Mouse (Mus musculus) hindbrain, postnatal 0 days (tissue): ENCODE measurements at regions not wholly inside any gene's neighbourhood (a gene's known extent, or its start where the extent isn't known, plus 50 kb on each side); places are given as distances from the start of the nearest gene placed in this dataset.
A peak's percentile ranks its signal among the peaks of the same experiment; 100 is the strongest.

Source experiments
- ATAC-seq: fragments of 200-750 bp; cut with Nextera tagmentation; 2 replicates; pipeline ENCODE4 v1.8.0; 2017; ENCODE audit warnings: mild to moderate bottlenecking, moderate TSS enrichment, moderate library complexity
- DNase-seq: peaks from one replicate; pipeline ENCODE4 v3.0.0-alpha.2; 2015; ENCODE audit warnings: low spot score
- H3K27ac ChIP-seq: fragments of 300-500 bp; sonication (generic); 2 replicates; pipeline ENCODE4 v1.5.1; 2014; ENCODE audit warnings: mild to moderate bottlenecking
- H3K27me3 ChIP-seq: fragments of 300-500 bp; sonication (generic); 2 replicates; pipeline ENCODE4 v1.6.1; 2014; ENCODE audit warnings: low read length, mixed read lengths; ENCODE audit not compliant: insufficient read depth
- H3K36me3 ChIP-seq: fragments of 300-500 bp; sonication (generic); 2 replicates; pipeline ENCODE4 v1.6.1; 2014; ENCODE audit warnings: low read length, mixed read lengths; ENCODE audit not compliant: insufficient read depth
- H3K4me1 ChIP-seq: fragments of 300-500 bp; sonication (generic); 2 replicates; pipeline ENCODE4 v1.6.1; 2014; ENCODE audit warnings: antibody characterized with exemption, low read length, mixed read lengths; ENCODE audit not compliant: insufficient read depth
- H3K4me2 ChIP-seq: fragments of 300-500 bp; sonication (generic); 2 replicates; pipeline ENCODE4 v1.6.1; 2014; ENCODE audit warnings: low read depth, mild to moderate bottlenecking, low read length, moderate library complexity, mixed read lengths
- H3K4me3 ChIP-seq: fragments of 300-500 bp; sonication (generic); 2 replicates; pipeline ENCODE4 v1.5.1; 2014; ENCODE audit warnings: low read length
- H3K9ac ChIP-seq: fragments of 300-500 bp; sonication (generic); replicated peaks from 2 replicates; pipeline ENCODE4 v1.6.1; 2014; ENCODE audit warnings: mild to moderate bottlenecking, low read length, moderate library complexity, mixed read lengths
- H3K9me3 ChIP-seq: fragments of 300-500 bp; sonication (generic); 2 replicates; pipeline ENCODE4 v1.6.1; 2016; ENCODE audit warnings: low read length, mixed read lengths
- CTCF ChIP-seq: IDR thresholded peaks from 2 replicates; pipeline ENCODE4 v1.5.1; 2016; ENCODE audit warnings: antibody characterized with exemption, control low read depth, low read depth
- WGBS: fragments of 180-500 bp; shearing (Covaris S2); extraction: QIAGEN DNeasy Blood & Tissue Kit; methylation state at CpG from one replicate; pipeline ENCODE4 v1.1.7; 2014; 5-methylcytosine and 5-hydroxymethylcytosine counted together

GRCm38 (mm10) chr14:73730796-73731195 lies 69.8 kb downstream of the Gm21750 start:
- no peak overlapping the region for H3K4me3 ChIP-seq
- no peaks in the 10 kb centered on the region for H3K4me1 ChIP-seq
- no peak overlapping the region for H3K4me2 ChIP-seq
- no peaks in the 10 kb centered on the region for H3K36me3 ChIP-seq
- WGBS = 94% methylated on average over 1 of the region's 1 CpGs
- ATAC-seq = no peak
- TF ChIP-seq CTCF = no peak
- no peak for DNase-seq
- H3K9me3 ChIP-seq = no peaks in the 10 kb centered on the region
- H3K9ac ChIP-seq = no peak overlapping the region
- no peaks in the 10 kb centered on the region for H3K27me3 ChIP-seq
- H3K27ac ChIP-seq = no peak overlapping the region

DNA sequence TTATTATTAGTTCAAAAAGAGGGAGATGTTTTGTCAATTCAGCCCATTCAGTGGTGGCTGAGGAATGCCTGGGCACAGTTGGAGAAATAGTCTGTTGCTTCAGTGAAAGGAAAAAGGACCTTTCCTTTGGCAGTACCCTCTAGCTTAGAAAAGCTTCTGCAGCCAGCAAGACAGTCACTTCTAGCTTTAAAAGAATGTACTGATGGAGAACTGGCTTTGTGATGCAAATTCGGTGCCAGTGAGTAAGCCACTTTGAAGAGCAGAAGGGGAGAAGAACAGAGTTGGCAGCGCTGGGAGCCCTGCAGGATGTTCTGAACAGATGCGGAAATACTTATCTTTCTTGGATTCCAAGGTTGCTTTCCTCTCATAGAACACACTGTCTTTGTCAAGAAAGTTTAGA lies 71.1 kb downstream of the Gm21750 start:
- Histone ChIP-seq H3K27me3 (no peaks in the 10 kb centered on the region), H3K27ac (no peak overlapping the region), H3K36me3 (no peaks in the 10 kb centered on the region), H3K9ac (no peak overlapping the region), H3K4me3 (no peak overlapping the region), H3K9me3 (no peaks in the 10 kb centered on the region), H3K4me1 (no peaks in the 10 kb centered on the region), H3K4me2 (no peak overlapping the region)
- TF ChIP-seq CTCF = no peak
- ATAC-seq (peak; percentile 43; the same call in 1 of the 2 replicates), DNase-seq (peak; percentile 39)
- 27% methylated on average over 3 of the region's 3 CpGs for WGBS

GRCm38 (mm10) chr14:73750790-73751189 lies 89.8 kb downstream of the Gm21750 start:
- no peak for TF ChIP-seq CTCF
- WGBS = 53% methylated on average over 6 of the region's 6 CpGs
- DNase-seq (peak; percentile 61), ATAC-seq (peak; percentile 49; the same call in 1 of the 2 replicates)
- H3K9ac ChIP-seq = no peak overlapping the region
- H3K27ac ChIP-seq = no peak overlapping the region
- H3K27me3 ChIP-seq = no peaks in the 10 kb centered on the region
- H3K9me3 ChIP-seq = no peaks in the 10 kb centered on the region
- no peaks in the 10 kb centered on the region for H3K4me1 ChIP-seq
- H3K36me3 ChIP-seq = no peaks in the 10 kb centered on the region
- no peak overlapping the region for H3K4me3 ChIP-seq
- H3K4me2 ChIP-seq = no peak overlapping the region

DNA sequence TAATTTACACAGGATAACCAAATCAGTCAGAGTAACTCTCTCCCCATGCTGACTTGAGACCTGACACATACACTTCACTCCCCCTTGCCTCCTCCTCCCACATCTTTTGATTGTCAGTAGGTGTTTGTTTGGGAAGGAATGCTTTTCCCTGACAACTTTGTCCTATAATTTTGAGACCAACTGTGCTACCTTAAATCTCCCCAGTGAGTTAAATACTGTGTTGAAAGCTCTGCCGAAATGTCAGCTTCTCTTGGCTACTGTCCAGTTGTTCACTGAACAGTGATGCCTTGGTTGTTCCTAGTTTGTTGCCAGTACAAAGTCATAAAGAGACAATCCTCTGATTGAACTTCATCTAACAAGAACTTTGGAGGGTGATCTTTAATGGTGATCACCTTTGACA lies 99.0 kb downstream of the Gm21750 start:
- H3K4me2 ChIP-seq = no peak overlapping the region
- no peak overlapping the region for H3K27ac ChIP-seq
- no peak for TF ChIP-seq CTCF
- no peak overlapping the region for H3K4me3 ChIP-seq
- no peaks in the 10 kb centered on the region for H3K27me3 ChIP-seq
- H3K36me3 ChIP-seq = no peaks in the 10 kb centered on the region
- H3K9ac ChIP-seq = no peak overlapping the region
- 28% methylated on average over 1 of the region's 1 CpGs for WGBS
- H3K4me1 ChIP-seq = no peaks in the 10 kb centered on the region
- ATAC-seq (no peak), DNase-seq (peak; percentile 42)
- no peaks in the 10 kb centered on the region for H3K9me3 ChIP-seq

DNA sequence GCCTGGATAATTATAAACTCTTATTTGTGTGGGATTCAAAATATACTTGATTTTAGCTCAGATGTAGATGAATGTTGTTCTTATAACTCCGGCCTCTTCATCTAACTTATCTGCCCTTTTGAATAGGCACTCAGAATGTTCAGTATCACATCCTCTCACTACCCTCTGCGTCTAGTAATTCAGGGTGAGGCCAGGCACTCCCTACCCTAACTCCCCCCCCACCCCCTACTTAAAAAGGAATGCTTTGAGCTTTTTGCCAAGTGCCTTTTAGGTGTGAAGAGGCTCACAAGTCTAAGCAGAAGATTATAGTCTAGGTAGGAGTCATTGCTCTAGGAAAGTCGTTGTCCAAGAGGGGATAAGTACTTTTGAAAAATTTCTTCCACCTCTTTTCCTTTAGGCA lies 111.9 kb downstream of the Gm21750 start:
- Histone ChIP-seq H3K27me3 (no peaks in the 10 kb centered on the region), H3K4me3 (no peak overlapping the region), H3K4me1 (no peaks in the 10 kb centered on the region), H3K9ac (no peak overlapping the region), H3K9me3 (no peaks in the 10 kb centered on the region), H3K36me3 (no peaks in the 10 kb centered on the region), H3K4me2 (no peak overlapping the region), H3K27ac (no peak overlapping the region)
- ATAC-seq (no peak), DNase-seq (no peak)
- no peak for TF ChIP-seq CTCF
- WGBS = 71% methylated on average over 3 of the region's 3 CpGs

DNA sequence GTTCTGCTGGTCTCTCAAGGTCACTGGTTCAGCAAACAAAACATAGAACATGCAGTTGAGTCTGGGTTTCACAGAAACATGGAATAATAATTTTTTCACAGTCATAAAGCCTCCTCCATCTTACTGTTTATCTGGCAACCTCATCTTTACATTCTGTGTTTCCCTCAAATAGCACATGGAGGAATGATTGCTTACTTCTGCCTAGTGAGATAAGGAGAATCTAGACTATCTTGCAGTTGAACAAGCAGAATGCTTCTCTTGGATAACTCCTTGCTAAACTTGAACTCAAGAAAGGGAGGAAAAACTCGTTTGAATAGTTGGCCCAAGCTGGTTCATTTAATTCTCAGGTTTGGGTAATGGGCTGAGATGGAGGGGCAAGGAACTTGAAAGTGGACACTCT lies 112.8 kb downstream of the Gm21750 start:
- WGBS = 32% methylated on average over 1 of the region's 1 CpGs
- Histone ChIP-seq H3K9me3 (no peaks in the 10 kb centered on the region), H3K27ac (no peak overlapping the region), H3K4me1 (no peaks in the 10 kb centered on the region), H3K4me2 (no peak overlapping the region), H3K9ac (no peak overlapping the region), H3K4me3 (no peak overlapping the region), H3K36me3 (no peaks in the 10 kb centered on the region), H3K27me3 (no peaks in the 10 kb centered on the region)
- no peak for TF ChIP-seq CTCF
- ATAC-seq (no peak), DNase-seq (no peak)

- H3K4me2 ChIP-seq = no peak overlapping the region
- H3K9me3 ChIP-seq = no peaks in the 10 kb centered on the region
- no peaks in the 10 kb centered on the region for H3K4me1 ChIP-seq
- H3K27ac ChIP-seq = no peak overlapping the region
- H3K27me3 ChIP-seq = no peaks in the 10 kb centered on the region
- 0 out of 2 replicates have a peak, but pooled peaks have one; percentile 47 for ATAC-seq
- H3K9ac ChIP-seq = no peak overlapping the region
- DNase-seq = peak; percentile 77
- no peak overlapping the region for H3K4me3 ChIP-seq
- WGBS = 16% methylated on average over 1 of the region's 1 CpGs
- peak; percentile 86 for TF ChIP-seq CTCF
- no peaks in the 10 kb centered on the region for H3K36me3 ChIP-seq
These were observed 115.0 kb downstream of the Gm21750 start for GRCm38 (mm10) chr14:73776066-73776465.
